ENCODE assay signal across 21 mouse cellular contexts in genomic region chr2:71743377-71743776, GRCm38 (mm10). TPM values are rescaled to one million over a fixed set of nuclear protein-coding genes. Genes with fewer than 3 reads are reported as not detected.
A peak's percentile ranks its signal among the peaks of the same experiment; 100 is the strongest.
DNase-seq lines count a peak whose midpoint lies in the region; ATAC-seq lines count a peak whose summit lies in the region.
"Had no signal": no experiment of that assay in that cellular context is flagged by ENCODE, and none has a peak within 500 bp of the region (broad histone marks: within the 10 kb centered on the region; RNA-seq: fewer than 3 reads in every experiment).

No protein-coding gene starts in this region.

- H3K36me3 ChIP-seq in heart, embryonic 12.5 days = no peaks in the 10 kb centered on the region
- no peaks in the 10 kb centered on the region for H3K36me3 ChIP-seq in megakaryocyte, embryonic 14.5 days (replicated peaks; ENCODE audit: low read length)
- H3K36me3 ChIP-seq: embryonic facial prominence, embryonic 10.5 days; G1E; heart, embryonic 15.5 days; hindbrain, embryonic 10.5 days had no signal

- no peaks in the 10 kb centered on the region for H3K9me3 ChIP-seq in heart, embryonic 12.5 days (replicated peaks)
- no peaks in the 10 kb centered on the region for H3K9me3 ChIP-seq in megakaryocyte, embryonic 14.5 days
- H3K9me3 ChIP-seq: embryonic facial prominence, embryonic 10.5 days; G1E; heart, embryonic 15.5 days; hindbrain, embryonic 10.5 days had no signal

- no peak overlapping the region for H3K9ac ChIP-seq in heart, embryonic 12.5 days
- H3K9ac ChIP-seq: heart, embryonic 15.5 days; hindbrain, embryonic 14.5 days had no signal

- H3K27ac ChIP-seq in heart, embryonic 12.5 days (ENCODE audit: poor library complexity, severe bottlenecking) = 0 out of 2 replicates have a peak overlapping the region, but pooled peaks have one; percentile 2
- H3K27ac ChIP-seq: embryonic facial prominence, embryonic 10.5 days; heart, adult 2 months; heart, embryonic 15.5 days; hindbrain, embryonic 14.5 days had no signal

- 46% methylated on average over 7 of the region's 7 CpGs for WGBS in heart, embryonic 12.5 days

- peaks cover 42% of the 10 kb centered on the region for H3K4me1 ChIP-seq in heart, embryonic 12.5 days (replicated peaks)
- H3K4me1 ChIP-seq in megakaryocyte, embryonic 14.5 days = peaks cover 88% of the 10 kb centered on the region

- H3K4me3 ChIP-seq in heart, embryonic 12.5 days = no peak overlapping the region
- H3K4me3 ChIP-seq in megakaryocyte, embryonic 14.5 days (replicated peaks) = peak overlapping the region; percentile 21
- H3K4me3 ChIP-seq: embryonic facial prominence, embryonic 10.5 days; heart, adult 2 months; heart, embryonic 15.5 days; hindbrain, embryonic 10.5 days had no signal

- H3K4me2 ChIP-seq in heart, embryonic 12.5 days = no peak overlapping the region
- H3K4me2 ChIP-seq: heart, embryonic 15.5 days; hindbrain, embryonic 14.5 days had no signal

- peak; percentile 55 for DNase-seq in embryo, embryonic 10 days (ENCODE audit: low spot score)
- no peak for DNase-seq in embryo, embryonic 10.5 days (ENCODE audit: low spot score)
- DNase-seq in heart, adult 11 months = no peak
- DNase-seq in spleen, postnatal 14 days (ENCODE audit: low spot score in 2 of 2) = no peak
- DNase-seq in urinary bladder, postnatal 36 days (ENCODE audit: low spot score in 2 of 2) = no peak
- DNase-seq: adrenal gland, postnatal 10 days; B cell, adult 2 months; cerebellum, adult 11 months; cerebellum, adult 8-10 months; cerebellum, postnatal 25 days; heart, adult 2 months had no signal

- ATAC-seq in heart, embryonic 12.5 days (ENCODE audit: insufficient number of reproducible peaks, low FRiP score) = no peak
- no peak for ATAC-seq in megakaryocyte, adult 5-6 weeks (ENCODE audit: poor library complexity, severe bottlenecking)
- ATAC-seq: CD4-positive, CD25-positive, alpha-beta regulatory T cell, adult 4 months; intestine, embryonic 16.5 days had no signal

- H3K27me3 ChIP-seq in heart, embryonic 12.5 days (replicated peaks) = no peaks in the 10 kb centered on the region
- H3K27me3 ChIP-seq in megakaryocyte, embryonic 14.5 days (replicated peaks) = no peaks in the 10 kb centered on the region
- H3K27me3 ChIP-seq: heart, embryonic 15.5 days had no signal

RNA-seq across cellular contexts. Expression of gene Itga6, which starts 2.0 kb away (rescaled TPM):
- polyA plus RNA-seq in heart, embryonic 12.5 days (2016; fragmentation: Nextera tagmentation; extraction: Ambion mirVana) = 115 and 130 TPM in 2 replicates
- polyA plus RNA-seq in megakaryocyte, embryonic 14.5 days (2012; ENCODE audit: insufficient read depth, low replicate concordance) = 75.0 and 110 TPM in 2 replicates
- total RNA-seq in megakaryocyte, adult 5-6 weeks (2015) = 16.0 and 17.4 TPM in 2 replicates
- total RNA-seq in megakaryocyte, adult 5-6 weeks (2017) = 15.3 and 16.5 TPM in 2 replicates
